Mouse (Mus musculus): ENCODE results near the gene Git2.

The Git2 gene

DNA sequence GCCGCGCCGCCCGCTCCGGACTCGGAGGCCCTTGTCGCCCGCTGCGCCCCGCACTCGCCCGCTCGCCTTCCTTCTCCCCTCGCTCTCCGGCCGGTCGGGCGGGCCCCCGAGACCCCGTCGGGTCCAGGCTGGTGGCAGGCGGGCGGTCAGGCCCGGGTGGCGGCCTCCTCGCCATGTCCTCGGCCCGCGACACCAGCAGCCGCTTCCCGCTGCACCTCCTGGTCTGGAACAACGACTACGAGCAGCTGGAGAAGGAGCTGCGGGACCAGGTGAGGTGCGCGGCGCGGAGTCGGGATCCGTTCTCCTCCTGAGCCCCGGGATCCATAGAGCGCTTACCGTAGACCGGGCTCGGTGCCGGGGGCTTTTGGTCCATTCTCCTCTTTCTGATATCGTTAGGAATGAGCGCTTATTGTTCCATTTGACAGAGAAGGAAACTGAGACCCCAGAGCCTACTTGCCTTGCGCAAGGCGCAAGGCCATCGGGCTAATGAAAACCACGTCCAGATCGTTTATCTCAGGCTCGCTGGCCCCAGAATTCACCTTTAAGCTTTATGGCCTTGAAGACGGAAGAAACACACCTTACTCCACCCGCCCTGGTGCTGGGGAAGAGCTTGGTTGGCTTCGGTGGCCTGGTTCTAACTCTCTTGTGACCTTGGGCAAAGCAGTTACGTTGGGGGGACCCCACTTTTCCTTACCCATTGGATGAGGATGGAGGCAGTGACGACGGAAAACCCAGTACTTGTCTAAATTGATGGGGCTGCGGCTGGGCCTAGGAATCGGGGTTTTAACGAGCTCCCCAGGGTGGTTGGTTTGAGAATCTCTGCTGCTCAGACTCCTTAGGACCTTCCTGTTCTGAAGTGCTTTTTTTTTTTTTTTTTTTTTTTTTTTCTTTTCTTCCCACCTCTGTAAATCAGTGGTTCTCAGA lies at the start of gene Git2:
TSS of gene Git2 (minus strand) at position 462 of the 924 bp plus-strand sequence.
- peak; percentile 40 for DNase-seq

DNA sequence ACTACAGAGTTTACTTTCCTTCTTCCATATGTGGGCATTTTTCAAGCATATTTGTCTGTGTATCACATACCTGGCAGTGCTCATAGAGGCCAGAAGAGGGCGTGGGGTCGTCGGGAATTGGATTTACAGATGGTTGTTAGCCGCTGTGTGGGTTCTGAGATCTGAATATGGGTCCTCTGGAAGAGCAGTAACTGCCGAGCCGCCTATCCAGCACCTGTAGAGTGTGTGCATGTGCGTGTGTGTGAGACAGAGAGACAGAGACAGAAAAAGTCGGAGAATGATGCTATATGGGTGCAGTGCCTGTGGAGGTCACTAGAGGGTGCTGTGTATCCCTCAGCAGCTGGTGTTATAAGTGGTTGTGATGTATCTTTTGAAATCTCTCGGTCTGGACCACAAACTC lies 48.9 kb upstream of the Git2 start:
- DNase-seq: peak; percentile 60

DNA sequence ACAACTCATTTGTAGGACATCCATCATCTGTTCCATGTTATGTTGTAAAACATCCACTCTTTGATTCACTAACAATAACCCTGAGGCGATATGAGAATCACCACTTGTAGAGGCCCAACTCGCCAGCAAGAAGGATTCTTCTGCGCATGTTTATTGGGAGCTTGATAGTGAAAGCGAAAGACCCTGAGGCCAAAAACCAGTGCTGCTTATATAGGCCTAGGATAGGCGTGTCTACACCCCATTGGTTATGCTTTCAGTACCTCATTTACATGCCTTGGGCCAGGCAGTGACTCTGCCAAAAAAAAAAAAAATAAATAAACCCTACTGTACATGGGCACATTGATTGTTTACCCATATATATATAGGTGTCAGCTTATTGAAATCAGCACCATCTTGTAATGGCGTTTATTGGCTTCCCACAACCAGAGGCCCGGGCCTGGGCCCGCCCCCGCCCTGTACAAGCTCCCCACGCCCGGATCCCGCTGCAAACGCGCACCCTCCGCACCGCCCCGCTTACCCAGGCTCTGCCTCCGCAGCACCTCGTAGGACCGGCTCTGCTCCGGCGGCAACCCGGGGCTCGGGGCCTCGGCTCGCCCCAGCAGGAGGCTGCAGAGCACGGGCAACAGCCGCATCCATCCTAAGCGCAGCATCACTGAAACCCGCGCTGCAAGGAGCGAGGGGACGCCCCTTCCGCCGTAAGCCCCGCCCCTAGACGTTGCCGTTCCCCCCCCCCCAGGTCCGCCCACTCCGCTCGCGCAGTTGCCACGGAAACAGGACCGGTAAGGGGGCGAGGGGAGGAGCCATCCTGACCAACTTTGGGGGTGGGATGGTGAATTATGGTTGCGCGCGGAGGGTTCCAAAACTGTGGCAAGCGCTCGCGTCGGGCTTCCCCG lies 47.7 kb upstream of the Git2 start, which contains the start of gene 1500011B03Rik:
TSS of gene 1500011B03Rik (minus strand) at position 673 of the 893 bp plus-strand sequence.
- peak; percentile 84 for DNase-seq

DNA sequence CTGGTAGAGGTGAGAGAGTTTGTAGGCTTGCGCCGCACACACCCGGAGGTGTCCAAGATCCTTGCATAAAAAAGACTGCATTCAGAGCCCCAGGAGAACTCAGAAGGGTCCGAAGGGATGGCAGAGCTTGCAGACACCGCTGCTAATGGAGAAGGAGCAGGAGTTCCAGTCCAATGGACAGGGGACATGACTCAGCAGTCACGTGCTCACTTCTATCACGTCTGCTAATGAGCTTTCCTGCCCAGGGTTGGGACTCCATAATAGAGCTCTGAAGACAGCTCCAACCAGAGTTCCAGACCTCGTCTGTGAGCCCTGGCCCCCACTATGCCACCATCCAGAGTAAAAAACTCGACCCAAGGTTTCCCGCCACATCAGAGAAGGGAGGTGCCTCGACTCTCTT lies 42.8 kb upstream of the Git2 start:
- no peak for DNase-seq

DNA sequence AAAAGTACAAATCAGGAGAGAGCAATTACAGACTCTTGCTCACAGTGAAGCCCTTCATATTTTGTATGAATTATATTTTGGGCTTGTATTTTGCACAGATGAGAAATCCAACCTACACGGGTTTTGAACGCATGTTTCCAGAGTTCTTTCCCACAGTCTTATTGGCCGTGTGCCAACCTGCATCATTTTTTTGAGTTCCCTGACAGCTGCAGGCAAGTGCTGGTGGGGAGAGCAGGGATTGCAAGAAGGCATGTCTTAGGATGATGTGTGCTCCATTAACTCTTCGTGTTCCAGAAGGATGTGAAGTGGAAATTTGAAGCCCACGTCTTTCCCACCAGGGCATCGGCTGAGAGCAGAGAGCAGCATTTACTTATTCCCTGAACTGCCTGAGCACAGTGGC lies 41.3 kb upstream of the Git2 start:
- DNase-seq: no peak

DNA sequence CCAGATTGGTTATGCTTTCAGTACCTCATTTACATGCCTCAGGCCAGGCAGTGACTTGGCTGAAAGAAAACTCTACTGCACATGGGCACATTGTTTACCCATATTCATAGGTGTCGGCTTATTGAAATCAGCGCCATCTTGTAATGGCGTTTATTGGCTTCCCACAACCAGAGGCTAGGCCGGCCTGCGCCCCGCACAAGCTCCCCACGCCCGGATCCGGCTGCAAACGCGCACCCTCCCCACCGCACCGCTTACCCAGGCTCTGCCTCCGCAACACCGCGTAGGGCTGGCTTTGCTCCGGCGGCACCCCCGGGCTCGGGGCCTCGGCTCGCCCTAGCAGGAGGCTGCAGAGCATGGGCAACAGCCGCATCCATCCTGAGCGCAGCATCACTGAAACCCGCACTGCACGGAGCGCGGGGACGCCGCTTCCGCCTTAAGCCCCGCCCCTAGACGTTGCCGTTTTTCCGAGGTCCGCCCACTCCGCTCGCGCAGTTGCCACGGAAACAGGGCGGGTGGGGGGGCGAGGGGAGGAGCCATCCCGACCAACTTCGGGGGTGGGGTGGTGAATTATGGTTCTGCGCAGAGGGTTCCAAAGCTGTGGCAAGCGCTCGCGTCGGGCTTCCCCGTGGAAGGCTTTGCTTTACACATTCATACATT lies 38.3 kb upstream of the Git2 start:
- DNase-seq: peak; percentile 92

DNA sequence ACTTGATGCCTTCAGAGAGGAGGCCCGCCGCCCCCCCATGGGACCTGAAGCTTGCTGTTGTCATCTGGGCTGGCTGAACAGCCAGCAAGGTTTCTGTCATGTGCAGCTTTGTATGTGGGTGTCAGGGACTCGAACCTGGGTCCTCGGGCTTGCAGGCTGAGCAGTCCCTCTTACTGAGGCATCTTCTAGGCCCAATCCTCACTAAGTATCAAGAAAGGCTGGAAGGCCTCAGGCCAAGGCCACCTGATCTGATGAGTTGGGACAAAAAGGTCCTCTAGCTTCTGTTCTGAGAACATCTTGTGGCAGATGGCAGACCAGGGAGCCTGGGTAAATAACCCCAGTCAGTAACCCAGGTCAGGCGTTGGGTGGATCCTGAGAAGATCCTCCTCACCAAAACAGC lies 34.5 kb upstream of the Git2 start:
- DNase-seq: no peak

DNA sequence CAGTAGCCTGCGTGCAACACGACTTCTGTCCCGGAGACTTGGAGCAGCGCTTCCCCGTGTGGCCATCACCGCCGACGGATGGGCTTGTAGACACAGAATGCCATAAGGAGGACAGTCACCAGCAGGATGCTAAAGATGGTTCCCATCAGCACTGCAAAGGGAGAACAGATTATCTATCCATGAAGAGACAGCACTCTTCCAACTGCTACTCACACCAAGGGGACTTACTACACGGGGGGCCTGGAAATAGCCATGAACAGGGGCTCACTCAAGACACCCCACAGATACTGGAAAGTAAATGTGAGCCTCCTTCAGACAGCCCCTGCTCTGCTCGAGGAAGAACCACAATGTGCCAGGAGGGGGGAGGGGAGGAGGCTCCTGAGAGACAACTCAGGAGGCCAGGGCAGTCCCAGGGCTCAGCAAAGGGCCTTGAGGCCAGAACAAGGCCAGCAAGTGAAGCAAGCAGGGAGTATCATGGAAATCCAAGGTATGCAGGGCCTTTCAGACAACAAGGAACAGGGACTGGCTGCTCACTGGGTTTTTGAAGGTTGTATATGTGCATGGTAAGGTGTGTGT lies 34.0 kb upstream of the Git2 start:
- no peak for DNase-seq

DNA sequence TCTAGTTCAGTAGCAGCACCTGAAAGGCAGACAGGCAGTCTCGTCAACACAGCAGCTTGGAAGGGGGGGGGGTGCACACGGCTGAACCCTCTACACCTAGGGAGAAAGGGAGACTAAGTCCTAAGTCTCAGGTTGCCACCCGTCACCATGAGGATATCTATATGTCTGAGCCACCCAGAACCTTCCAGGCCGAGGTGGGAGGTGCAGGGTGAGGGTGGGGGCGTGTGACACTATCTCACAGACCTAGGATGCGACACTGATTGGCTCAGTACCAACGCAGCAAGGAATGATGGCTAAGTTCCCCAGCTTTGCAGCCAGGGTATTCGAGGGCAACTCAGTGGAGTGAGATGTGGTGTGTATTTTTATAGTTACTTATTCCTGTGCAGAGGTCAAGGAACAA lies 33.1 kb upstream of the Git2 start:
- no peak for DNase-seq

DNA sequence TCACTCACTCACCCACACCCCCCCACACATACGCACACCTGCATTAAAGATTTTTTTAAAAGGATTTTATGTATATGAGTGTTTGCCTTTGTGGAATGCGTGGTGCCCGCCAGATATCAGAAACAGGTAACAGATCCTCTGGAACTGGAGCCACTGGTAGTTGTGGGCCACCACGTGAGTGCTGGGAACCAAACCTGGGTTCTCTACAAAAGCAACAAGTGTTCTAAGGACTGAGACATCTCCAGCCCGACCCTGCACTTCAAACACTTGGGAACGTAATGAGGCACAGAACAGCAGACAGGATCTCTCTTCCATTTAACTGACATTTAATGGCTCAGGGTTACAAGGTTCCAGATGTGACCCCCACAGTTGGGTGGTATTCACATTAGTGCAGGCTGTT lies 32.6 kb upstream of the Git2 start:
- no peak for DNase-seq

DNA sequence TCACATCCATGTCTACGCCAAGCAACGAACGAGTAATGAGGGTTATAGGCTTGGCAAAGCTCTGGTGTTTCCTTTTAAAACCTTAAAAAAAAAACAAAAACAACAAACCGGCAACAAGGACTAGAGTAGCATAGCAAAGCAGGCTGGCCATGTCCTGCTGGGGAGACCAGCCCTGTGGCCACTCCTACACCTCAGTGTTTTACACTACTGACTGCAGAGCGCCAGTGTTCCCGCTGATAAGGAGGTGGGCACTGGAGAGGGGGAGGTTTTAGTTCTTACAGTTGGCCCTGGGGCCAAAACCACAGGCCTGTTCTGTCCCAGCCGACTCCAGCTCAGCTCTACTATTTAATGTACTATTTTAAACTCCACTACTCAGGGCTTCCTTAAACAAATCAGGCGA lies 32.2 kb upstream of the Git2 start:
- DNase-seq: no peak

DNA sequence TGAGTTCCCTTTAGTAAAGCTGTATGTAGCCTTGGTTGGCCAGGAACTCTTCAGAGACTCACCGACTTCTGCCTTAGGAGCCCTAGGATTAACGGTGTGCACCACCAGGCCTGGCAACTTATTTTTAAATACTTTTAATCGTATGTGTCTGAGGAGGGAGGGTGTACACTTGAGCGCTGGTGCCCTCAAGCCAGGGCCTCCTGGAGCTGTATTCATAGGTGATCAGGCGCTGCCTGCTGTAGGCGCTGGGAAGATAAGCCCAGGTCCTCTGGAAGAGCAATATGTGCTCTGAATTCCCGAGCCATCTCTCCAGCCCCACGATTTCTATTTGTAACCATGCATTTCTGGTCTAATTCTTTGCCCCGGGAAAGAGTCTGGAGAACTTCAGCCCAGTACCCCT lies 31.7 kb upstream of the Git2 start:
- DNase-seq: no peak

DNA sequence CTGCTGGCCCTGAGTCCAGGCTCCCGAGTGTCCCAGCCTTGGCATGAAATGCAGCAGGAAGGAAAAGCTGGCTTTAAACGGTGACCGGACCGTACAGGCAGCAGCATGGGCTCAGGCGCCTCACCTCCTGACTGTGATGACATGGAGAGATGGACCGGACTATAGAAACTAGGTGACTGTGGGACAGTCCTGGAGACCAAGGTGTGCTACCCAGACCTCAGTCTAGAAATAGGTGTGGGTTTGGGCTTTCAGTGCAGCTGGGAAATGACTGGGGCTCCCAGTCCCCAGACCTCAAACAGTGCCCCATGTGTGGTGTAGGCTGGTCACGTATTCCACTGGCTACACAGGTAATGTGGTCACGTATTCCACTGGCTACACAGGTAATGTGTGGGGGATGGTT lies 31.3 kb upstream of the Git2 start:
- DNase-seq: no peak

DNA sequence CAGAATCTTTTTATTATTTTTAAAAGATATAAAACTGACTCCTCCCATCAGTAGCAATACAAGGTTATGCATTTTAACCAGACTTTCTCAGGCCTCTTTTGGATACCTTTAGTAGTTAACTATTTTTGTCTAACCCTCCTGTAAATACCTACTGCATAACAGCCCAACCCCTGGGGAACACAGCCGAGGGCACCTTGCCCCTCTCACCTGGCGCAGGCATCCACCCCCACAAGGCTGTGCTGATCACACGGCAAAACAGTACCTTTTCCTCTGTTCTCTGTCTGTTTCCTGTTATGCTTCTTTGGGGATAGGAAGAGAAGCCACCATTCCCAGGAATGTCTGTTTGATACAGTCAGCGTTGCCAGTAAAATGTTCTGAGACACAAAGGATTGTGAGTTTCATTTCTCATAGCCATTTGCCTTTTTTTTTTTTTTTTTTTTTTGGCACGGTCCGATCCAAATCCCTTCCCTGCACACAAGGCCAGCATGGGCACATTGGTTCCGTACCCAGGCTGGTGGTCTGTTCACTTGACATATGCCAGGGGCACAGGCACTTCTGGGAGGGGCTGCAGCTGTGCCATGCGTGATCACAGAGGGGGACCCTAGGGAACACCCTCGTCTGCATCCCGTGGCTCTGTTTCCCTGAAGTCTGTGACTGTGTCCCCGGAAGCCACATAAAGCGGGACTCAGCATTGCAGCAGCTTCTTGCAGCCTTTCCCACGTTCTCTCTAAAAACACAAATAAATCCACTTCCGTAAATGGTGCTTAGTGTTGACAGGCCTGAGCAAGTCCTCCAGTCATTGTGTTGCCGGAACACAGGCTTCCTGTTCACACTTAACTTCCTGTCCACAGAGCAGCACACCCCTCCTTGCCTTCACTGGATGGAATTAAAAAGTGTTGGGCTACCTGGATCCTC lies 30.4 kb upstream of the Git2 start:
- DNase-seq: peak; percentile 40

DNA sequence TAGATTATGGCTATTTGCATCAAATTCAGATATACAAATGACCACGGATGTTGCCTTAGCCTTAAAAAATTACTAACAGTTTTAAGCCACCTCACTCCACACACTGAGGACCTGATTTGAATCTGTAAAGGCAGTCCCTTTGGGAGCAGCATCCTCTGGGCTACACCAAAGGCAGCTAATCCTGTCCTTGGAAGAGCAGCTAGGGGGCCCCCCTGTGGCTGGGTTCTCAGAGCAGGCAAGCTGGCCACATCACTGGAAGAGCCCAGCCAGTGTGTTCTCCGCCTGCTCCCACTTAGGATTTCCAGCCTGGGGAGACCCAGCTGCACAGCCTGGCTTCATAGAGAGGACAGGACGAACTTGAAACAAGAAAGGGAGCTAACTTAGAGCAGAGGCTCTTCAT lies 29.6 kb upstream of the Git2 start:
- DNase-seq: peak; percentile 52

DNA sequence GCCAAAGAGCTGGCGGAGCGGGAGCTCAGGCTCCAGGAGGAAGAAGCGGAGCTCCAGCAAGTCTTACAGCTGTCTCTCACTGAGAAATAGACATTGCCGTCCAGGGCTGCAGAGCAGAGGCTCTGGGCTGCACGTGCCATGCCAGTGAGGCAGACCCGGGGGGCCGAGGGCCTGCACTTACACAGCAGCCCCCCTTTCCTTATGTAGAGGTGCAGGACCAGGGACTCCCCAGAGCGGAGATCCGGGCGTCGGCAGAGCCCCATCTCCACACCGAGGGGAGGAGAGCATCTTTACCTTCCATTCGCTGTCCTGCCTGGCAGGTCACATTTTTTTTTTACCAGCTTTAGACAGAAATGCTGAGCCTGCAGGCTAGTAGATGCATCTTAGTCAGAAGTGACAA lies 29.0 kb upstream of the Git2 start:
- no peak for DNase-seq

DNA sequence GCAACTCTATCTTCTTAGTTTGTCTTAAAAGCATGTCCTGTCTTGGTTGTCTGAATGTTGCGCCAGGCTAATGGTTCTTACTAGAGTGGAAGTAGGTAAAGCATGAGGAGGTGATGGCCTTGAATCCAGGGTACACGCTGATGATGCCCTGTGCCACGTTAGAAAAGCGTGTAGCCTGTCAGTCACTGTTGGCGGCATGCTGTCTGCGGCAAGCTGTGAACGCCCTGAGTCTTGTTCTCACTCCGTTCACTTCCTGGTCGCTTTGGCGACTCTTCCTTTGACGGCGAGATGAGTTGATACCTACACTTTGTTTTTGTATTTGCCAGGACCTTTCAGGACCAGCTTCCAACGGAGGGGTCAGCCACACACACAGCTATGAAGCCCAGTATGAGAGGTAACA lies 27.9 kb upstream of the Git2 start:
- DNase-seq: no peak

DNA sequence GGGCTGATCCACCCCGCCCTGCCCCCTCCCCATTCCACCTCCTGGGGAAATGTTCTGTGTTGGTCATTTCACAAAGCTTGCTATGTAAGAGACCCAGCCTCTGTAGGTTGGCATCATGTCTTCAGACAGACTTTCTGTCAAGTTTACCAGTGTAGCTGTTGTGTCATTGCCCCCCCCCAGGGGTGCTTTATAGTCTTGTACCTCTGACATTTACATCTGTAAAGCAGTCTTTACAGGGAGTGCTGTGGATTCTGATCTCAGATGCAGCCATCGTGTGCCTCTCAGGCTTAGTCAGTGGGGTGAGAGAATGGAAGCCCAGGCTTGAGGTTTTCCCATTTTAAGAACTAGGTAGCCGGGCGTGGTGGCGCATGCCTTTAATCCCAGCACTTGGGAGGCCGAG lies 26.5 kb upstream of the Git2 start:
- no peak for DNase-seq

DNA sequence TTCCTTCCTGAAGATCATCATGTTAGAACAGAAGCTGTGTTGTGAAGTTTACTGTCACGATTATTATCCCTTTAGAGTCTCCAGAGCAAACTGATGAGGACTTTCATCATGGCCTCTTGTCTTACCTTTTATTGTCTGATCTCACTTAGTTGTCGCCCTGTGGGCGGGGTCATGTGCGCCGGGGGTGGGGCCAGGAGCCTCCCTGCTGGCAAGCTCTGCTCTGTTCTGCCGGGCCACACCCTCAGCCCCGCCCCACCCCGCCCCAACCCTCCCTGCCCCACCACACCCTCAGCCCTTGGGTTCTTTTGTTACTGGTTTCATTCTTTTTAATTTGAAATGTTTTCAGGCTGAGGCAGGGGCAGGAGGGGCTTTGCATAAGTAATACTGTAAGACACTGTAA lies 25.7 kb upstream of the Git2 start:
- DNase-seq: peak; percentile 44

DNA sequence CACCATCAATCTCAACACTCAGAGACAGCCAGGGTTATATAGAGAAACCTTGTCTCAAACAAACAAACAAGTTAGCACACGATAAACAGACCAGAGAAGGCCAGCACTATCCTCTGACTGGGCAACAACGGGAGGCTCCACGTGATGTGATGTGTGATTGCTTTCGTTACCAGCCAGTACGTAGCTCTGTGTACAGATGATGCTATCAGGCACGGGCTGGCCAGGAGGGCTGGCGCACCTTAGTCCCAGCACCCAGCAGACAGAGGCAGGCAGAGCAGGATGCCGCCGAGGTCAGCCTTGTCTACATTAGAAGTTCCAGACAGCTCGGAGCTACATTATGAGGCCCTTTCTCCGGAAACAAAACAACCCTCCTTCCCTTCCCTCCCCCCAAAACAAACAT lies 24.5 kb upstream of the Git2 start:
- DNase-seq: no peak

DNA sequence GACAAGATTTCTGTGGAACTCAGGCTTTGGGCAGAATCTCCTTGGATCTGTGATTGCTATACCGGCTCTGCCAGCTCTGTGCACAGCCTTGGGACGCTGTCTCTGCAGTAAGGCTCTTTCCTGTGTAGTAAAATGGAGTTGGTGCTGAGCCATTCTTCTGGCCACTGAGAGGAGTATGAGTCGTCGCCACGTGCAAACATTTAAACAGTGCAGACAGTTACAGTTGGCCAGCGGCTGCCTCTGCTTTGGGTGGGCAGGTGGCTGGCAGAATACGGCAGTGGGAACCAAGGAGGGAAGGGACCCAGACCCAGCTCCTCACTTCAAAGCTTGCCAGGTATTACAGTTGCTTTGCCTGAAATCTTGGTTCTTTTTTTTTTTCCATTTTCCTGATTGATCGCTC lies 21.9 kb upstream of the Git2 start:
- DNase-seq: no peak
